ENCODE assay signal across 17 mouse cellular contexts in the genomic region with DNA sequence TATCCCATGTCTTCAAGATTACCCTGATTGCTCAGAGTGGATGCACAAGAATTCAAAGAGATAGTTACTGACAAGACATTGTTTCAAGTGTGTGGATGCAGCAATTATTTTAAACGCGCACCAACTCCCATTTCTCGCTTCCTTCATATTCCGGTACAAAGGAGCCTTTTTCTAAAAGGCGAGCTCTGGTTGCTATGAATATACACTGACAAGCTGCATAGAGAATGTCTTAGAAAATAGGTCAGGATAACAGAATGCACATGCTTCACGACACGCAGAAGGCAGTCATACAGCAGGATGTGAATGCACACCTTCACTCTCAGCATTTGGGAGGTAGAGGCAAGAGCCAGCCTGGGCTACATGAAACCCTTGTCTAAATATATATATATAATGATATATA. TPM values are rescaled to one million over a fixed set of nuclear protein-coding genes. Genes with fewer than 3 reads are reported as not detected.
DNase-seq lines count a peak whose midpoint lies in the region.
"Had no signal": no experiment of that assay in that cellular context is flagged by ENCODE, and none has a peak within 500 bp of the region (broad histone marks: within the 10 kb centered on the region; RNA-seq: fewer than 3 reads in every experiment).

No protein-coding gene starts in this region.

- DNase-seq in frontal cortex, adult 2 months (ENCODE audit: extremely low spot score in 1 of 2, low spot score in 1 of 2): peak; percentile 3 to 36
- DNase-seq in frontal cortex, postnatal 25 days (ENCODE audit: low spot score in 2 of 2): no peak
- peak; percentile 36 for DNase-seq in retina, postnatal 1 day
- DNase-seq in retina, embryonic 14.5 days (ENCODE audit: low spot score): no peak
- DNase-seq in brain, adult 2 months (ENCODE audit: low read depth, low spot score): peak; percentile 37
- no peak for DNase-seq in spleen, postnatal 10 days (ENCODE audit: low spot score in 2 of 2)
- DNase-seq: adrenal gland, postnatal 10 days; adrenal gland, postnatal 36 days; B cell, adult 2 months; cerebellum, adult 11 months; cerebellum, adult 9-11 months; cerebellum, postnatal 25 days; forebrain, postnatal 0 days; gastrocnemius, postnatal 25 days; heart, adult 18-20 months; heart, postnatal 10 days; heart, postnatal 36 days had no signal

RNA-seq across cellular contexts. Expression of a gene that starts 42.2 kb away (rescaled TPM):
- 16.3 and 16.4 TPM in 2 replicates for polyA plus RNA-seq in frontal cortex, adult 2 months (2012; rRNA removed)

Comparison
In these comparisons a context has a peak if more than half of its experiments do, and no peak if none do; other contexts are left out.
1. DNase-seq: peak in frontal cortex, adult 2 months (2 of 2), retina, postnatal 1 day (single experiment) and brain, adult 2 months (single experiment); none in frontal cortex, postnatal 25 days (0 of 2), retina, embryonic 14.5 days (single experiment) and spleen, postnatal 10 days (0 of 2).